Mouse (Mus musculus) bone marrow, adult 2 months (tissue): ENCODE measurements around the gene Ankrd50.

ENCODE experiments used
- CTCF ChIP-seq: fragments of 200-500 bp; IDR thresholded peaks from 2 replicates; pipeline ENCODE4 v1.5.1; 2011; ENCODE audit warnings: low read length, control low read depth; ENCODE audit not compliant: control insufficient read depth, insufficient read depth
- POLR2A ChIP-seq: fragments of 200-500 bp; IDR thresholded peaks from 2 replicates; pipeline ENCODE4 v1.6.1; 2011; ENCODE audit warnings: low read depth, mild to moderate bottlenecking, control low read depth, low read length, borderline replicate concordance; ENCODE audit not compliant: control insufficient read depth

DNA sequence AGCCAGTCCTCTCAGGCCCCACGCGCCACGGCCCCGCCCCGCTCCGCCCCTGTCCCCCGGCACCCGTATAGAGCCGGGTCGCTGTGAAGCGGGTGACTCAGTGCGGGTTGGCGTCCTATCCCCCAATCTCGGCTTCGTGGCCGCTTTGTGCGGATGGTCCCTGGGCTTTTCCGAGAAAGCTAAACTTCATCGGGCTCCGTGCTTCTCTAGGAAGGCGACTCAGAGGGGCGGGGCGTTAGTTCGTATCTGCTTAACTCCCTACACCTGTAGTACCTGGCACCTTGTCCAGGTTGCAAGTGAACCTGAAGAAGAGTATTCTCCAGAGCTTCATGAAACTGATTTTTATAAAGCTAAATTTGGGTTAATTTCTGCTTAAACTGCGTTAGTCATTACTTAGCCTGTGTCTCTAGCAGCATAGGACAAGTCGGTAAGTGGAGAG lies 482 bp upstream of the Ankrd50 start:
- TF ChIP-seq POLR2A (no peak; the same call in 1 of the 2 replicates), CTCF (no peak)
